In the genomic region with DNA sequence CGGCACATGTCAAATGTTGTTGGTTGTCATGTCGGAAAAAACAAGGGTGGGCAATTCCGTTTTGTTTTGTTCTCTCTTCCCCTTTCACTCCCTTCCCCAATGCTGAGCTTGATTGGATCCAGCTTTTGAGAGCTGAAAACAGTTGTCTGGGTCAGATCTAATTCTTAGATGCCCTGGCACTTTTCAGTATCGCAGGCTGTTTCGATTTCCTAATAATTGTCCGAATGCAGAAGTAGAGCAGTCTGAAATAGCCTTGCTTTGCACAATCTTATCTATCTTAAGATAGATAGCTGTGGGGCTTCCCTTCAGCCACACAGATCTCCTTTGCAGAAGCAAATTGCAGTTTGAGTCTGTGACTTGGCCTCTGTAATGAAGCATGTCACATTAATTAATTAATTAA, we compare ENCODE assay signal across 29 mouse cellular contexts.
A peak's percentile ranks its signal among the peaks of the same experiment; 100 is the strongest.
DNase-seq lines count a peak whose midpoint lies in the region; ATAC-seq and TF ChIP-seq lines count a peak whose summit lies in the region.
"Had no signal": no experiment of that assay in that cellular context is flagged by ENCODE, and none has a peak within 500 bp of the region (broad histone marks: within the 10 kb centered on the region; RNA-seq: fewer than 3 reads in every experiment).

No protein-coding gene starts in this region.

- 69% methylated on average over 6 of the region's 6 CpGs for WGBS in liver, adult 2 months

- DNase-seq in liver, adult 2 months (ENCODE audit: extremely low read depth, low read depth, low spot score): peak; percentile 52
- DNase-seq in liver (no peak), MN1 (ENCODE audit: low spot score) (no peak)
- DNase-seq in retina, postnatal 1 day: peak; percentile 49
- no peak for DNase-seq in retina, embryonic 14.5 days (ENCODE audit: low spot score)
- DNase-seq in adrenal gland, adult 18-20 months (ENCODE audit: low spot score in 2 of 2): no peak
- DNase-seq: adrenal gland, adult 2 months; adrenal gland, postnatal 36 days; cerebellum, adult 2 months; cerebellum, postnatal 14 days; gastrocnemius, postnatal 14 days; kidney, adult 11 months; kidney, postnatal 25 days; left cerebral cortex, postnatal 4 days; midbrain, embryonic 14.5 days; right cerebral cortex, adult 18-20 months; thymus, adult 2 months; thymus, postnatal 36 days had no signal

- H3K27ac ChIP-seq in liver, adult 2 months (replicated peaks; ENCODE audit: insufficient read depth, low read depth, low read length): no peak overlapping the region
- H3K27ac ChIP-seq: embryonic facial prominence, embryonic 10.5 days; embryonic facial prominence, embryonic 15.5 days; forebrain, embryonic 13.5 days; hindbrain, embryonic 10.5 days; hindbrain, embryonic 15.5 days; liver, embryonic 14.5 days; neural tube, embryonic 15.5 days had no signal

- H3K4me1 ChIP-seq in liver, adult 2 months (ENCODE audit: control insufficient read depth, insufficient read depth, low read length): no peaks in the 10 kb centered on the region
- H3K4me1 ChIP-seq: embryonic facial prominence, embryonic 10.5 days; forebrain, embryonic 13.5 days; neural tube, embryonic 15.5 days had no signal

- no peak for TF ChIP-seq CTCF in liver, adult 2 months (IDR thresholded peaks at IDR 0.05; ENCODE audit: low read depth, low read length)

- H3K79me2 ChIP-seq in liver, adult 2 months (ENCODE audit: control insufficient read depth, insufficient read depth, low read length): peaks cover 14% of the 10 kb centered on the region; the same call in 1 of the 2 replicates

- H3K4me3 ChIP-seq in liver, adult 2 months (ENCODE audit: insufficient read depth, low read depth, low read length): no peak overlapping the region
- H3K4me3 ChIP-seq: embryonic facial prominence, embryonic 10.5 days; embryonic facial prominence, embryonic 15.5 days; forebrain, embryonic 13.5 days; heart, embryonic 12.5 days; hindbrain, embryonic 10.5 days; hindbrain, embryonic 15.5 days; neural tube, embryonic 15.5 days had no signal

- ATAC-seq in megakaryocyte progenitor cell, adult 5-6 weeks (replicated peaks; ENCODE audit: poor library complexity): peak; percentile 86
- ATAC-seq: CD4-positive, CD25-positive, alpha-beta regulatory T cell, adult 4 months; forebrain, embryonic 13.5 days; inflammation-experienced regulatory T-cells, adult 6 months had no signal

- no peak overlapping the region for H3K9ac ChIP-seq in liver, adult 2 months (ENCODE audit: low read depth, low read length)
- H3K9ac ChIP-seq: embryonic facial prominence, embryonic 15.5 days; forebrain, embryonic 13.5 days; heart, embryonic 12.5 days; hindbrain, embryonic 15.5 days; liver, embryonic 14.5 days; neural tube, embryonic 15.5 days had no signal

- no peak for TF ChIP-seq POLR2A in liver, adult 2 months (IDR thresholded peaks at IDR 0.05; ENCODE audit: extremely low read depth, insufficient read depth, low read length)

- peaks cover 33% of the 10 kb centered on the region for H3K36me3 ChIP-seq in liver, adult 2 months (ENCODE audit: control insufficient read depth, insufficient read depth, low read length)
- H3K36me3 ChIP-seq: embryonic facial prominence, embryonic 10.5 days; embryonic facial prominence, embryonic 15.5 days; heart, embryonic 12.5 days; hindbrain, embryonic 10.5 days; hindbrain, embryonic 15.5 days; neural tube, embryonic 15.5 days had no signal

- H3K27me3 ChIP-seq in liver, adult 2 months (ENCODE audit: control insufficient read depth, insufficient read depth, low read length): no peaks in the 10 kb centered on the region
- H3K27me3 ChIP-seq: embryonic facial prominence, embryonic 15.5 days; forebrain, embryonic 13.5 days; heart, embryonic 12.5 days; hindbrain, embryonic 15.5 days; neural tube, embryonic 15.5 days had no signal

Comparison
In these comparisons a context has a peak if more than half of its experiments do, and no peak if none do; other contexts are left out.
1. DNase-seq: peak in liver, adult 2 months (single experiment) and retina, postnatal 1 day (single experiment); none in liver (single experiment), retina, embryonic 14.5 days (single experiment), MN1 (single experiment) and adrenal gland, adult 18-20 months (0 of 2).